ENCODE assay signal across 9 mouse cellular contexts in the genomic region with DNA sequence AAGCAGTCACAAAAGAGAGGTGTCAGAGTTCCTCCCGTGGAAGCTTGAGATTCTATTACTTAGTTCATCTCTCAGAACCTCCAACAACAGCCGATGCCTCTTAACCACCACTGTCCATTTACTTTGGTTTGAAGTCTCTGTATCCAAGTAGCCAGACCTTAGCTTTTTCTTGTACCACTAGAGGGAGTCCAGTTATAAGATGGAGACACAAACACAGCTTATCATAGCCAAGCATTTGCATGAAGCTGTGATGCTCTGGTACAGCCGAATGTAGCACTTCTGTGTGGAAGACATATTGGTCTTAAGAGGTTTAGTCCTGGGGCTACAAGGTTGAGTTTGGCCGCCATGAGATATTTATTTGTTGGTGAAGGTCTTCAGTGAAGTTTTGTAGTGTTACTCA. TPM values are rescaled to one million over a fixed set of nuclear protein-coding genes. Genes with fewer than 3 reads are reported as not detected.
A peak's percentile ranks its signal among the peaks of the same experiment; 100 is the strongest.
DNase-seq lines count a peak whose midpoint lies in the region; ATAC-seq and TF ChIP-seq lines count a peak whose summit lies in the region.
"Had no signal": no experiment of that assay in that cellular context is flagged by ENCODE, and none has a peak within 500 bp of the region (broad histone marks: within the 10 kb centered on the region; RNA-seq: fewer than 3 reads in every experiment).

No protein-coding gene starts in this region.

- CTCF ChIA-PET in Patski (lab: Charles Lee) = interaction anchor here (0.7 to 2.4 kb wide), 16 partner anchors 8 to 552 kb away, joined by 3 to 14 read pairs (median 3); no protein-coding TSS in a partner anchor

- no peaks in the 10 kb centered on the region for H3K79me2 ChIP-seq in C2C12 (ENCODE audit: control insufficient read depth, insufficient read depth)

- no peaks in the 10 kb centered on the region for H3K4me1 ChIP-seq in kidney, embryonic 14.5 days (ENCODE audit: control insufficient read depth, insufficient read depth, low read length)
- H3K4me1 ChIP-seq in kidney, embryonic 15.5 days = no peaks in the 10 kb centered on the region

- intact Hi-C loops in left cerebral cortex, postnatal 25 days (cut with DNase I) = loop anchor here (10.0 kb wide), 2 partner anchors 132 to 252 kb away; a partner anchor contains a TSS

- DNase-seq in Patski (ENCODE audit: low read depth, low spot score) = no peak
- DNase-seq in left cerebral cortex, postnatal 25 days (ENCODE audit: low spot score in 2 of 2) = peak; percentile 5 to 65
- DNase-seq in thymus, postnatal 36 days = no peak
- no peak for DNase-seq in ovary, postnatal 14 days (ENCODE audit: low spot score)
- DNase-seq in cerebellum, postnatal 36 days = no peak
- DNase-seq: adrenal gland, adult 8-10 months had no signal

- no peak overlapping the region for H3K4me2 ChIP-seq in kidney, embryonic 14.5 days (replicated peaks; ENCODE audit: low read depth, low read length)
- no peak overlapping the region for H3K4me2 ChIP-seq in kidney, embryonic 15.5 days

- WGBS in kidney, embryonic 14.5 days = 60% methylated on average over 4 of the region's 4 CpGs
- 59% methylated on average over 4 of the region's 4 CpGs for WGBS in kidney, embryonic 15.5 days

- no peaks in the 10 kb centered on the region for H3K36me3 ChIP-seq in kidney, embryonic 14.5 days (ENCODE audit: control insufficient read depth, insufficient read depth, low read length)
- H3K36me3 ChIP-seq in kidney, embryonic 15.5 days = no peaks in the 10 kb centered on the region
- no peaks in the 10 kb centered on the region for H3K36me3 ChIP-seq in C2C12 (ENCODE audit: control insufficient read depth, insufficient read depth)

- no peak overlapping the region for H3K27ac ChIP-seq in kidney, embryonic 14.5 days (ENCODE audit: low read depth, low read length)
- no peak overlapping the region for H3K27ac ChIP-seq in kidney, embryonic 15.5 days

- no peak overlapping the region for H3ac ChIP-seq in C2C12 (ENCODE audit: control insufficient read depth, insufficient read length, low read depth)

- TF ChIP-seq CTCF in C2C12 (IDR thresholded peaks at IDR 0.05; ENCODE audit: control insufficient read depth, insufficient read depth, insufficient read length) (peak; percentile 4), Patski (IDR thresholded peaks at IDR 0.05) (peak; percentile 72)

- POLR2A ChIA-PET in Patski (lab: Charles Lee) = no interaction called here

- 0 out of 2 replicates have a peak, but pooled peaks have one; percentile 43 for ATAC-seq in kidney, embryonic 14.5 days (ENCODE audit: low FRiP score, low TSS enrichment)
- no peak for ATAC-seq in kidney, embryonic 15.5 days (replicated peaks; ENCODE audit: low FRiP score)
- ATAC-seq in Patski = peak; percentile 86

- in situ Hi-C loops in Patski (cut with MboI; ENCODE audit: low pct_unique_long_range_greater_than_20kb) = no loop called here

- H3K27me3 ChIP-seq in kidney, embryonic 14.5 days (ENCODE audit: control insufficient read depth, insufficient read depth, low read length) = no peaks in the 10 kb centered on the region
- no peaks in the 10 kb centered on the region for H3K27me3 ChIP-seq in kidney, embryonic 15.5 days
- H3K27me3 ChIP-seq in C2C12 (ENCODE audit: control insufficient read depth, insufficient read depth, insufficient read length) (no peaks in the 10 kb centered on the region), Patski (peaks cover 3% of the 10 kb centered on the region)

- no peaks in the 10 kb centered on the region for H3K79me3 ChIP-seq in C2C12 (ENCODE audit: low read depth)

- H3K4me3 ChIP-seq in kidney, embryonic 14.5 days (ENCODE audit: low read length) = no peak overlapping the region
- no peak overlapping the region for H3K4me3 ChIP-seq in kidney, embryonic 15.5 days (replicated peaks)
- no peak overlapping the region for H3K4me3 ChIP-seq in C2C12 (ENCODE audit: insufficient read depth, poor library complexity, severe bottlenecking)

- no peaks in the 10 kb centered on the region for H3K9me3 ChIP-seq in kidney, embryonic 14.5 days (ENCODE audit: control insufficient read depth, low read length)
- no peaks in the 10 kb centered on the region for H3K9me3 ChIP-seq in kidney, embryonic 15.5 days (replicated peaks)

- no peak overlapping the region for H3K9ac ChIP-seq in kidney, embryonic 14.5 days (ENCODE audit: low read depth, low read length)
- H3K9ac ChIP-seq in kidney, embryonic 15.5 days = no peak overlapping the region

TF ChIP-seq in C2C12, 6 proteins besides CTCF, POLR2A, EP300 and RAD21:
- no peak for TF ChIP-seq FOSL1 (IDR thresholded peaks at IDR 0.05; ENCODE audit: insufficient read depth, low read length, poor library complexity, severe bottlenecking)
- no peak for TF ChIP-seq MYOG (IDR thresholded peaks at IDR 0.05; ENCODE audit: control insufficient read depth, extremely low read depth, insufficient read length)
- TF ChIP-seq USF1 (IDR thresholded peaks at IDR 0.05; ENCODE audit: low read depth) = no peak
- TF ChIP-seq MAX (IDR thresholded peaks at IDR 0.05) = no peak
- TF ChIP-seq MYOD1 (IDR thresholded peaks at IDR 0.05; ENCODE audit: control insufficient read depth, insufficient read length, low read depth) = no peak
- no peak for TF ChIP-seq CEBPB (IDR thresholded peaks at IDR 0.05; ENCODE audit: low read depth)

RNA-seq across cellular contexts. Expression of a gene that starts 48.1 kb away (rescaled TPM):
- 5.6 and 12.9 TPM in 2 replicates for polyA plus RNA-seq in kidney, embryonic 14.5 days (2014; fragmentation: Nextera tagmentation; extraction: Ambion mirVana)
- 9.5 and 9.9 TPM in 2 replicates for polyA plus RNA-seq in kidney, embryonic 15.5 days (2015; fragmentation: Nextera tagmentation; extraction: Ambion mirVana)
- polyA plus RNA-seq in C2C12 (2012; fragmentation: generic; extraction: Trizol) (not detected), Patski (2021) (1.8 TPM)
- total RNA-seq in left cerebral cortex, postnatal 25 days (2021) = 10 to 100 TPM; 13.3 to 13.6 TPM

Comparison
In these comparisons a context has a peak if more than half of its experiments do, and no peak if none do; other contexts are left out.
1. DNase-seq: peak in left cerebral cortex, postnatal 25 days (2 of 2); none in Patski (single experiment), thymus, postnatal 36 days (0 of 2), ovary, postnatal 14 days (single experiment) and cerebellum, postnatal 36 days (0 of 2).